Mouse (Mus musculus) limb, embryonic 12.5 days (tissue): ENCODE results near the gene Bach2. TPM values are rescaled to one million over a fixed set of nuclear protein-coding genes. Genes with fewer than 3 reads are reported as not detected.

Experiments used
- ATAC-seq: fragments of 200-750 bp; cut with Nextera tagmentation; 2 replicates; pipeline ENCODE4 v1.8.0; 2017; ENCODE audit warnings: low read depth, moderate TSS enrichment; ENCODE audit not compliant: insufficient number of reproducible peaks, insufficient read depth, low FRiP score, low TSS enrichment
- H3K27ac ChIP-seq: fragments of 300-500 bp; sonication (generic); 2 replicates; pipeline ENCODE4 v1.5.1; 2016; ENCODE audit warnings: mild to moderate bottlenecking, moderate library complexity
- H3K27me3 ChIP-seq: fragments of 300-500 bp; sonication (generic); 2 replicates; pipeline ENCODE4 v1.6.1; 2016; ENCODE audit warnings: mild to moderate bottlenecking, moderate library complexity
- H3K36me3 ChIP-seq: fragments of 300-500 bp; sonication (generic); 2 replicates; pipeline ENCODE4 v1.6.1; 2016; ENCODE audit warnings: mild to moderate bottlenecking, moderate library complexity
- H3K4me1 ChIP-seq: fragments of 300-500 bp; sonication (generic); replicated peaks from 2 replicates; pipeline ENCODE4 v1.6.1; 2016
- H3K4me2 ChIP-seq: fragments of 300-500 bp; sonication (generic); 2 replicates; pipeline ENCODE4 v1.6.1; 2016; ENCODE audit warnings: mild to moderate bottlenecking, moderate library complexity
- H3K4me3 ChIP-seq: fragments of 300-500 bp; sonication (generic); replicated peaks from 2 replicates; pipeline ENCODE4 v1.5.1; 2016; ENCODE audit warnings: mild to moderate bottlenecking
- H3K9ac ChIP-seq: fragments of 300-500 bp; sonication (generic); replicated peaks from 2 replicates; pipeline ENCODE4 v1.6.1; 2016; ENCODE audit warnings: mild to moderate bottlenecking, moderate library complexity
- H3K9me3 ChIP-seq: fragments of 300-500 bp; sonication (generic); 2 replicates; pipeline ENCODE4 v1.6.1; 2016; ENCODE audit warnings: mild to moderate bottlenecking, moderate library complexity
- WGBS: fragments of 180-500 bp; shearing (Covaris S2); methylation state at CpG from one replicate; pipeline ENCODE4 v1.1.7; 2016; 5-methylcytosine and 5-hydroxymethylcytosine counted together
- polyA plus RNA-seq: library from polyadenylated mRNA; unstranded; fragments of >200 nt; fragmentation: Nextera tagmentation; extraction: Ambion mirVana; gene quantifications from 2 replicates; pipeline ENCODE4 v1.2.1, GENCODE M21; 2016

Gene Bach2
- polyA plus RNA-seq, 1 experiment from 2014 or later, result 14.5 TPM

GRCm38 (mm10) chr4:32393951-32394350, 155.3 kb downstream of the Bach2 start:
- Histone ChIP-seq H3K4me2 (no peak overlapping the region), H3K27me3 (no peaks in the 10 kb centered on the region), H3K27ac (no peak overlapping the region), H3K36me3 (no peaks in the 10 kb centered on the region), H3K4me3 (no peak overlapping the region), H3K4me1 (peaks cover 13% of the 10 kb centered on the region), H3K9ac (no peak overlapping the region), H3K9me3 (no peaks in the 10 kb centered on the region)
- WGBS, result 59% methylated on average over 1 of the region's 1 CpGs
- ATAC-seq, result no peak

- Histone ChIP-seq H3K36me3 (no peaks in the 10 kb centered on the region), H3K4me2 (no peak overlapping the region), H3K4me3 (no peak overlapping the region), H3K9me3 (no peaks in the 10 kb centered on the region), H3K4me1 (peaks cover 10% of the 10 kb centered on the region), H3K27me3 (no peaks in the 10 kb centered on the region), H3K27ac (no peak overlapping the region), H3K9ac (no peak overlapping the region)
- ATAC-seq, result no peak
- WGBS, result 88% methylated on average over 2 of the region's 2 CpGs
Observed at GRCm38 (mm10) chr4:32394850-32395249, 156.2 kb downstream of the Bach2 start.

- Histone ChIP-seq H3K36me3 (no peaks in the 10 kb centered on the region), H3K9ac (no peak overlapping the region), H3K27ac (no peak overlapping the region), H3K9me3 (no peaks in the 10 kb centered on the region), H3K4me2 (no peak overlapping the region), H3K4me3 (no peak overlapping the region), H3K27me3 (no peaks in the 10 kb centered on the region), H3K4me1 (no peaks in the 10 kb centered on the region)
- no peak for ATAC-seq
- WGBS, result 92% methylated on average over 5 of the region's 5 CpGs
Observed at GRCm38 (mm10) chr4:32401459-32401858, 162.9 kb downstream of the Bach2 start.

GRCm38 (mm10) chr4:32403506-32403905, 164.9 kb downstream of the Bach2 start:
- Histone ChIP-seq H3K27me3 (no peaks in the 10 kb centered on the region), H3K9ac (no peak overlapping the region), H3K36me3 (no peaks in the 10 kb centered on the region), H3K4me3 (no peak overlapping the region), H3K4me2 (no peak overlapping the region), H3K27ac (no peak overlapping the region), H3K9me3 (no peaks in the 10 kb centered on the region), H3K4me1 (no peaks in the 10 kb centered on the region)
- no peak for ATAC-seq
- WGBS, result 87% methylated on average over 5 of the region's 5 CpGs

- H3K27me3 ChIP-seq, result no peaks in the 10 kb centered on the region
- H3K4me1 ChIP-seq, result no peaks in the 10 kb centered on the region
- H3K9me3 ChIP-seq, result no peaks in the 10 kb centered on the region
- WGBS, result 83% methylated on average over 17 of the region's 17 CpGs
- no peak overlapping the region for H3K9ac ChIP-seq
- H3K4me2 ChIP-seq, result no peak overlapping the region
- no peak overlapping the region for H3K27ac ChIP-seq
- no peaks in the 10 kb centered on the region for H3K36me3 ChIP-seq
- ATAC-seq, result no peak
- H3K4me3 ChIP-seq, result no peak overlapping the region
Observed at GRCm38 (mm10) chr4:32405149-32405882, 166.7 kb downstream of the Bach2 start.

GRCm38 (mm10) chr4:32405985-32406384, 167.4 kb downstream of the Bach2 start:
- WGBS, result 89% methylated on average over 3 of the region's 3 CpGs
- ATAC-seq, result no peak

GRCm38 (mm10) chr4:32408535-32408934, 169.9 kb downstream of the Bach2 start:
- no peak overlapping the region for H3K4me3 ChIP-seq
- no peaks in the 10 kb centered on the region for H3K9me3 ChIP-seq
- H3K4me1 ChIP-seq, result no peaks in the 10 kb centered on the region
- H3K27ac ChIP-seq, result no peak overlapping the region
- H3K9ac ChIP-seq, result no peak overlapping the region
- no peaks in the 10 kb centered on the region for H3K36me3 ChIP-seq
- H3K27me3 ChIP-seq, result no peaks in the 10 kb centered on the region
- 91% methylated on average over 8 of the region's 8 CpGs for WGBS
- no peak overlapping the region for H3K4me2 ChIP-seq
- no peak for ATAC-seq

More at GRCm38 (mm10) chr4:32405985-32406384, 167.4 kb downstream of the Bach2 start:
- Histone ChIP-seq H3K27me3 (no peaks in the 10 kb centered on the region), H3K4me1 (no peaks in the 10 kb centered on the region), H3K4me3 (no peak overlapping the region), H3K4me2 (no peak overlapping the region), H3K9me3 (no peaks in the 10 kb centered on the region), H3K27ac (no peak overlapping the region), H3K9ac (no peak overlapping the region), H3K36me3 (no peaks in the 10 kb centered on the region)

GRCm38 (mm10) chr4:32409116-32409880, 170.7 kb downstream of the Bach2 start:
- H3K4me3 ChIP-seq, result no peak overlapping the region
- H3K9me3 ChIP-seq, result no peaks in the 10 kb centered on the region
- no peak overlapping the region for H3K9ac ChIP-seq
- 77% methylated on average over 9 of the region's 9 CpGs for WGBS
- H3K27me3 ChIP-seq, result no peaks in the 10 kb centered on the region
- H3K36me3 ChIP-seq, result no peaks in the 10 kb centered on the region
- no peak overlapping the region for H3K27ac ChIP-seq
- no peak overlapping the region for H3K4me2 ChIP-seq
- no peak for ATAC-seq
- H3K4me1 ChIP-seq, result no peaks in the 10 kb centered on the region

GRCm38 (mm10) chr4:32413063-32413462, 174.5 kb downstream of the Bach2 start:
- Histone ChIP-seq H3K4me3 (no peak overlapping the region), H3K9me3 (no peaks in the 10 kb centered on the region), H3K36me3 (no peaks in the 10 kb centered on the region), H3K4me2 (no peak overlapping the region), H3K4me1 (no peaks in the 10 kb centered on the region), H3K27ac (no peak overlapping the region), H3K9ac (no peak overlapping the region), H3K27me3 (no peaks in the 10 kb centered on the region)
- no peak for ATAC-seq
- WGBS, result 51% methylated on average over 7 of the region's 7 CpGs

- Histone ChIP-seq H3K9me3 (no peaks in the 10 kb centered on the region), H3K9ac (no peak overlapping the region), H3K36me3 (no peaks in the 10 kb centered on the region), H3K4me1 (no peaks in the 10 kb centered on the region), H3K27me3 (no peaks in the 10 kb centered on the region), H3K4me3 (no peak overlapping the region), H3K4me2 (no peak overlapping the region), H3K27ac (no peak overlapping the region)
- WGBS, result 83% methylated on average over 9 of the region's 9 CpGs
- no peak for ATAC-seq
Observed at GRCm38 (mm10) chr4:32413505-32413904, 174.9 kb downstream of the Bach2 start.

GRCm38 (mm10) chr4:32414959-32415358, 176.4 kb downstream of the Bach2 start:
- 77% methylated on average over 7 of the region's 7 CpGs for WGBS
- Histone ChIP-seq H3K9me3 (no peaks in the 10 kb centered on the region), H3K4me2 (no peak overlapping the region), H3K4me3 (no peak overlapping the region), H3K9ac (no peak overlapping the region), H3K4me1 (no peaks in the 10 kb centered on the region), H3K36me3 (no peaks in the 10 kb centered on the region), H3K27me3 (no peaks in the 10 kb centered on the region), H3K27ac (no peak overlapping the region)
- ATAC-seq, result no peak
